Mouse (Mus musculus): Measurements from ENCODE around the gene Pofut1.
"Not testable (repeated sequence)": the region's sequence is repeated elsewhere in the genome, so short reads cannot be mapped to it uniquely, and the experiment has no call there.

Gene Pofut1

GRCm38 (mm10) chr2:153239021-153239859 is 2.1 kb upstream of the Pofut1 start:
- DNase-seq = no peak

- DNase-seq = peak in 1 of 2 experiments; percentile 16
Observed at GRCm38 (mm10) chr2:153239860-153240480, 1.4 kb upstream of the Pofut1 start.

- peak; percentile 37 to 42 for DNase-seq
Observed at GRCm38 (mm10) chr2:153240701-153241235, 565 bp upstream of the Pofut1 start.

- no peak for DNase-seq
Observed at GRCm38 (mm10) chr2:153242156-153242555, 823 bp downstream of the Pofut1 start.

GRCm38 (mm10) chr2:153249751-153250150 is 8.4 kb downstream of the Pofut1 start:
- no peak for DNase-seq

- no peak for DNase-seq
Observed at GRCm38 (mm10) chr2:153256604-153257003, 15.3 kb downstream of the Pofut1 start.

GRCm38 (mm10) chr2:153259030-153259863 is 17.9 kb downstream of the Pofut1 start:
- no peak for DNase-seq

- DNase-seq = no peak
Observed at GRCm38 (mm10) chr2:153259864-153260674, 18.7 kb downstream of the Pofut1 start.

GRCm38 (mm10) chr2:153263053-153263452 is 21.7 kb downstream of the Pofut1 start:
- DNase-seq = no peak

GRCm38 (mm10) chr2:153267331-153267730 is 26.0 kb downstream of the Pofut1 start:
- DNase-seq = no peak

GRCm38 (mm10) chr2:153270231-153270915 is 29.0 kb downstream of the Pofut1 start:
- DNase-seq = not testable (repeated sequence)

- DNase-seq = not testable (repeated sequence)
Observed at GRCm38 (mm10) chr2:153274200-153274918, 33.0 kb downstream of the Pofut1 start.

GRCm38 (mm10) chr2:153274919-153275247 is 33.5 kb downstream of the Pofut1 start:
- no peak for DNase-seq

GRCm38 (mm10) chr2:153275577-153275976 is 34.2 kb downstream of the Pofut1 start:
- not testable (repeated sequence) for DNase-seq

- no peak for DNase-seq
Observed at GRCm38 (mm10) chr2:153276440-153276839, 35.1 kb downstream of the Pofut1 start.

GRCm38 (mm10) chr2:153276846-153277245 is 35.5 kb downstream of the Pofut1 start:
- not testable (repeated sequence) for DNase-seq

- DNase-seq = no peak
Observed at GRCm38 (mm10) chr2:153278357-153278756, 37.0 kb downstream of the Pofut1 start.

GRCm38 (mm10) chr2:153283919-153284318 is 42.6 kb downstream of the Pofut1 start:
- DNase-seq = no peak

GRCm38 (mm10) chr2:153286524-153286923 is 45.2 kb downstream of the Pofut1 start:
- no peak for DNase-seq

GRCm38 (mm10) chr2:153287835-153288234 is 46.5 kb downstream of the Pofut1 start:
- DNase-seq = peak; percentile 74 to 75
